Comparison of ENCODE assay signal across 10 mouse cellular contexts in genomic region chr4:101458341-101458740, GRCm38 (mm10). TPM values are rescaled to one million over a fixed set of nuclear protein-coding genes. Genes with fewer than 3 reads are reported as not detected.
DNase-seq lines count a peak whose midpoint lies in the region; TF ChIP-seq lines count a peak whose summit lies in the region.
"Had no signal": no experiment of that assay in that cellular context is flagged by ENCODE, and none has a peak within 500 bp of the region (broad histone marks: within the 10 kb centered on the region; RNA-seq: fewer than 3 reads in every experiment).

No protein-coding gene starts in this region.

- WGBS in kidney, adult 2 months, result 33% methylated on average over 2 of the region's 2 CpGs

- no peak for TF ChIP-seq POLR2A in kidney, adult 2 months (IDR thresholded peaks at IDR 0.05; ENCODE audit: low read depth, low read length)

- no peaks in the 10 kb centered on the region for H3K36me3 ChIP-seq in kidney, adult 2 months (ENCODE audit: control insufficient read depth, insufficient read depth, low read length)
- H3K36me3 ChIP-seq: embryonic facial prominence, embryonic 15.5 days had no signal

- peak; percentile 48 for DNase-seq in kidney, adult 2 months
- DNase-seq in kidney, adult 11 months, result no peak
- peak; percentile 78 for DNase-seq in R1 (ENCODE audit: low read depth, low spot score)
- DNase-seq in cerebellum, postnatal 36 days, result peak; percentile 74 to 85
- DNase-seq in heart, adult 9 months (ENCODE audit: low spot score in 2 of 2), result peak; percentile 30 to 55
- DNase-seq in layer of hippocampus, adult 2 months (ENCODE audit: low spot score in 2 of 2), result peak; percentile 63 to 74
- DNase-seq in lung, postnatal 14 days, result peak; percentile 67
- peak; percentile 74 for DNase-seq in testis, postnatal 10 days (ENCODE audit: low spot score)

- no peaks in the 10 kb centered on the region; the same call in 1 of the 2 replicates for H3K4me1 ChIP-seq in kidney, adult 2 months (ENCODE audit: control insufficient read depth, insufficient read depth, low read length)
- H3K4me1 ChIP-seq: embryonic facial prominence, embryonic 15.5 days had no signal

- H3K4me3 ChIP-seq in kidney, adult 2 months (ENCODE audit: insufficient read depth, low read depth, low read length), result no peak overlapping the region
- no peak overlapping the region for H3K4me3 ChIP-seq in layer of hippocampus, adult 2 months
- H3K4me3 ChIP-seq: embryonic facial prominence, embryonic 15.5 days had no signal

- H3K27me3 ChIP-seq in kidney, adult 2 months (replicated peaks; ENCODE audit: control insufficient read depth, insufficient read depth, low read length), result no peaks in the 10 kb centered on the region
- H3K27me3 ChIP-seq: embryonic facial prominence, embryonic 15.5 days had no signal

- no peak overlapping the region for H3K27ac ChIP-seq in kidney, adult 2 months (ENCODE audit: insufficient read depth, low read depth, low read length)
- H3K27ac ChIP-seq in layer of hippocampus, adult 2 months, result peak overlapping the region; percentile 28; the same call in 1 of the 2 replicates
- H3K27ac ChIP-seq: embryonic facial prominence, embryonic 15.5 days; macrophage had no signal

- TF ChIP-seq CTCF in kidney, adult 2 months (conservative IDR thresholded peaks at IDR 0.05; ENCODE audit: insufficient read depth, insufficient read length, low read depth, low read length), result peak; percentile 65
- TF ChIP-seq CTCF in layer of hippocampus, adult 2 months (conservative IDR thresholded peaks at IDR 0.05), result peak; percentile 88

RNA-seq across cellular contexts. Expression of gene Dnajc6, which starts 38.1 kb away (rescaled TPM):
- 13.9 and 14.5 TPM in 2 replicates for polyA plus RNA-seq in kidney, adult 2 months (2012; rRNA removed)
- 100 to 1,000 TPM; 291 to 316 TPM for total RNA-seq in layer of hippocampus, adult 2 months (2021)
- polyA plus RNA-seq: macrophage had no signal

RNA-seq across cellular contexts. Expression of gene Ak4, which starts 39.3 kb away (rescaled TPM):
- 135 and 164 TPM in 2 replicates for polyA plus RNA-seq in kidney, adult 2 months (2012; rRNA removed)
- total RNA-seq in layer of hippocampus, adult 2 months (2021), result 10 to 100 TPM; 63.0 to 63.2 TPM
